Mouse (Mus musculus) bone marrow macrophage, adult 2 months (primary cell): Measurements from ENCODE around the gene Adcy6.

ENCODE experiments used
- CTCF ChIP-seq: IDR thresholded peaks from 2 replicates; pipeline ENCODE4 v1.5.1; 2012; ENCODE audit warnings: low read depth, mild to moderate bottlenecking, low read length, moderate library complexity
- POLR2A ChIP-seq: IDR thresholded peaks from 2 replicates; pipeline ENCODE4 v1.6.1; 2012; ENCODE audit warnings: mild to moderate bottlenecking, low read depth, low read length, borderline replicate concordance

DNA sequence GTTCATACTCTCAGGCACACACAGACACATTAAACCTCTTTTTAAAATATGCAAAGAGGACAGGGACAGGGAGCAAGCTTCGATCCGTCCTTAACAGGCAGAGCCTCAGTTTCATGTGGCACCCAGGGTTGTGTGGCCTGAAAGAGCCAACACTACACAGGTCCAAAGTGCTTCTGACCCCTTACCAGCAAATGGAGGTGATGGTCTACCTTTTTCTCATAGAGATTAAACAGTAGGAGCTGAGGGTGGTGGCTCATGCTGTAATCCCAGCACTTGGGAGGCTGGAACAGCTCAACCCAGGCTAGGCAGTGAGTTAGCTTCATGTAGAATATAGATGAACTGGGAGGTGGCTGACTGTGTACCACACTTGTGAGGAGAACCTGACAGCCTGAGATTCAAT, 30.6 kb downstream of the Adcy6 start:
- TF ChIP-seq CTCF (no peak), POLR2A (no peak)
